Mouse (Mus musculus) lung, postnatal 0 days (tissue): ENCODE data around the gene Gast. TPM values are rescaled to one million over a fixed set of nuclear protein-coding genes. Genes with fewer than 3 reads are reported as not detected.
"Not testable (repeated sequence)": the region's sequence is repeated elsewhere in the genome, so short reads cannot be mapped to it uniquely, and the experiment has no call there.

ENCODE experiments used
- ATAC-seq: fragments of 200-750 bp; cut with Nextera tagmentation; 2 replicates; pipeline ENCODE4 v1.8.0; 2017; ENCODE audit warnings: moderate library complexity
- DNase-seq: peaks from one replicate; pipeline ENCODE4 v3.0.0-alpha.2; 2016; ENCODE audit warnings: low spot score
- H3K27ac ChIP-seq: fragments of 300-500 bp; sonication (generic); 2 replicates; pipeline ENCODE4 v1.5.1; 2014; ENCODE audit warnings: antibody characterized with exemption, mild to moderate bottlenecking, low read length, mixed read lengths
- H3K27me3 ChIP-seq: fragments of 300-500 bp; sonication (generic); replicated peaks from 2 replicates; pipeline ENCODE4 v1.6.1; 2014; ENCODE audit warnings: low read length, mixed read lengths; ENCODE audit not compliant: insufficient read depth
- H3K36me3 ChIP-seq: fragments of 300-500 bp; sonication (generic); 2 replicates; pipeline ENCODE4 v1.6.1; 2014; ENCODE audit warnings: low read length, mixed read lengths; ENCODE audit not compliant: insufficient read depth
- H3K4me1 ChIP-seq: fragments of 300-500 bp; sonication (generic); 2 replicates; pipeline ENCODE4 v1.6.1; 2014; ENCODE audit warnings: antibody characterized with exemption, low read depth, low read length, mixed read lengths; ENCODE audit not compliant: insufficient read depth
- H3K4me2 ChIP-seq: fragments of 300-500 bp; sonication (generic); replicated peaks from 2 replicates; pipeline ENCODE4 v1.6.1; 2014; ENCODE audit warnings: low read depth, mild to moderate bottlenecking, low read length, moderate library complexity, mixed read lengths
- H3K4me3 ChIP-seq: fragments of 300-500 bp; sonication (generic); 2 replicates; pipeline ENCODE4 v1.5.1; 2014; ENCODE audit warnings: low read depth, low read length
- H3K9ac ChIP-seq: fragments of 300-500 bp; sonication (generic); replicated peaks from 2 replicates; pipeline ENCODE4 v1.6.1; 2014; ENCODE audit warnings: low read depth, mild to moderate bottlenecking
- H3K9me3 ChIP-seq: fragments of 300-500 bp; sonication (generic); 2 replicates; pipeline ENCODE4 v1.6.1; 2016; ENCODE audit warnings: low read length, mixed read lengths
- CTCF ChIP-seq: IDR thresholded peaks from 2 replicates; pipeline ENCODE4 v1.5.1; 2016; ENCODE audit warnings: antibody characterized with exemption, mild to moderate bottlenecking
- EP300 ChIP-seq: IDR thresholded peaks from 2 replicates; pipeline ENCODE4 v1.6.1; 2016; ENCODE audit warnings: antibody characterized with exemption, mild to moderate bottlenecking, control low read depth
- WGBS: fragments of 180-500 bp; shearing (Covaris S2); extraction: QIAGEN DNeasy Blood & Tissue Kit; methylation state at CpG from one replicate; pipeline ENCODE4 v1.1.7; 2014; 5-methylcytosine and 5-hydroxymethylcytosine counted together
- polyA plus RNA-seq: library from polyadenylated mRNA; unstranded; fragments of >200 nt; fragmentation: Nextera tagmentation; extraction: Ambion mirVana; gene quantifications from 2 replicates; pipeline ENCODE4 v1.2.1, GENCODE M21; 2015

Gene Gast
- polyA plus RNA-seq, 1 experiment from 2014 or later: not detected

- TF ChIP-seq EP300 (no peak), CTCF (0 out of 2 replicates have a peak, but pooled peaks have one; percentile 14)
- Histone ChIP-seq H3K27me3 (peaks cover 9% of the 10 kb centered on the region; the same call in 1 of the 2 replicates), H3K27ac (peak within 1 kb of the TSS; percentile 6; the same call in 1 of the 2 replicates), H3K4me3 (peak within 1 kb of the TSS; percentile 65), H3K4me2 (peak within 1 kb of the TSS; percentile 99), H3K36me3 (no peaks in the 10 kb centered on the region), H3K4me1 (no peaks in the 10 kb centered on the region), H3K9ac (peak within 1 kb of the TSS; percentile 48), H3K9me3 (no peaks in the 10 kb centered on the region)
- DNase-seq (peak; percentile 76), ATAC-seq (peak; percentile 75)
- WGBS: 4% methylated on average over 49 of the region's 49 CpGs
These were observed 22.0 kb downstream of the Gast start, which contains the start of gene Hap1 for GRCm38 (mm10) chr11:100355972-100356818. Gene Hap1, minus strand, starts transcription at chr11:100356128.

GRCm38 (mm10) chr11:100356819-100357211, 22.6 kb downstream of the Gast start:
- DNase-seq (no peak), ATAC-seq (no peak)
- Histone ChIP-seq H3K4me3 (peak overlapping the region; percentile 65; the same call in 1 of the 2 replicates), H3K9me3 (no peaks in the 10 kb centered on the region), H3K4me2 (peak overlapping the region; percentile 99), H3K9ac (no peak overlapping the region), H3K27me3 (peaks cover 9% of the 10 kb centered on the region; the same call in 1 of the 2 replicates), H3K4me1 (no peaks in the 10 kb centered on the region), H3K27ac (no peak overlapping the region), H3K36me3 (no peaks in the 10 kb centered on the region)
- no peak for TF ChIP-seq EP300
- TF ChIP-seq CTCF: no peak
- 14% methylated on average over 9 of the region's 9 CpGs for WGBS

DNA sequence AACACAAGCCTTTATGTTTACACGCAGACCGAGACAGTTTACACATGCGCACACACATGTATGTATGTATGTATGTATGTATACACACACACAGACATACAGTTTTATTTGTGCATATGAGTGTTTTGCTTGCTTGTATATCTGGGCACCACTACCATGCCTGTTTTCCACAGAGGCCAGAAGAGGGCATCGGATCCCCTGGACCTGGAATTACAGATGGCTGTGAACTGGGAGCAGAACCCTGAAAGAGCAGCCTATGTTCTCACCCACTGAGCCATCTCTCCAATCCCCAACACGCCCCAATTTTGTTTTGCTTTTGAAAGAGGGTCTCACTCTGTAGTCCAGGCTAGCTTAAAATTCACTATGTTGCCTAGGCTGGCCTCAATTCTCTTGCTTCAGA, 23.2 kb downstream of the Gast start:
- DNase-seq: no peak
- Histone ChIP-seq H3K36me3 (no peaks in the 10 kb centered on the region), H3K9ac (no peak overlapping the region), H3K4me3 (no peak overlapping the region), H3K27me3 (peaks cover 9% of the 10 kb centered on the region; the same call in 1 of the 2 replicates), H3K4me2 (no peak overlapping the region), H3K9me3 (no peaks in the 10 kb centered on the region), H3K27ac (no peak overlapping the region), H3K4me1 (no peaks in the 10 kb centered on the region)
- no peak for ATAC-seq
- TF ChIP-seq CTCF (peak; percentile 38), EP300 (no peak)
- 50% methylated on average over 5 of the region's 5 CpGs for WGBS

DNA sequence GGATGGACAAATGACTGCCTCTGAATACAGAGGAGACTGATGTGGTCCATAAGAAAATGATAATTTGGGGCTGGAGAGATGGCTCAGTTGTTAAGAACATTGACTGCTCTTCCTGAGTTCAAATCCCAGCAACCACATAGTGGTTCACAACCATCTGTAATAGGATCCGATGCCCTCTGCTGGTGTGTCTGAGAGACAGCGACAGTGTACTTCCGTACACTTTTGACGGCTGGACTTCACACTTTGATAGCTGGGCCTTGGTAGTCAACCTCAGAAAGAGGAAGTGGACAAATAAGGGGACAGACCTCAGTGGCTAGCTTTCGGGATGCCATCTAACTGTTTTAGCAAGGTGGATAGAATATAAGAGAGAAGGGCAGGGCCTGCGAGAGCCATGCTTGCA, 26.0 kb downstream of the Gast start:
- Histone ChIP-seq H3K4me1 (no peaks in the 10 kb centered on the region), H3K9ac (no peak overlapping the region), H3K36me3 (no peaks in the 10 kb centered on the region), H3K4me2 (no peak overlapping the region), H3K27ac (no peak overlapping the region), H3K4me3 (no peak overlapping the region), H3K27me3 (0 out of 2 replicates have a peak, but pooled peaks cover 9% of the 10 kb centered on the region), H3K9me3 (no peaks in the 10 kb centered on the region)
- TF ChIP-seq EP300 (no peak), CTCF (peak; percentile 26)
- DNase-seq (no peak), ATAC-seq (no peak)
- WGBS: 68% methylated on average over 6 of the region's 6 CpGs

GRCm38 (mm10) chr11:100361059-100361458, 26.9 kb downstream of the Gast start:
- H3K27me3 ChIP-seq, ATAC-seq, H3K4me2 ChIP-seq, H3K4me3 ChIP-seq, H3K36me3 ChIP-seq, H3K4me1 ChIP-seq, H3K27ac ChIP-seq, H3K9me3 ChIP-seq, H3K9ac ChIP-seq, DNase-seq: not testable (repeated sequence)
- WGBS: no CpG with 5 or more reads among the region's 13 CpGs

DNA sequence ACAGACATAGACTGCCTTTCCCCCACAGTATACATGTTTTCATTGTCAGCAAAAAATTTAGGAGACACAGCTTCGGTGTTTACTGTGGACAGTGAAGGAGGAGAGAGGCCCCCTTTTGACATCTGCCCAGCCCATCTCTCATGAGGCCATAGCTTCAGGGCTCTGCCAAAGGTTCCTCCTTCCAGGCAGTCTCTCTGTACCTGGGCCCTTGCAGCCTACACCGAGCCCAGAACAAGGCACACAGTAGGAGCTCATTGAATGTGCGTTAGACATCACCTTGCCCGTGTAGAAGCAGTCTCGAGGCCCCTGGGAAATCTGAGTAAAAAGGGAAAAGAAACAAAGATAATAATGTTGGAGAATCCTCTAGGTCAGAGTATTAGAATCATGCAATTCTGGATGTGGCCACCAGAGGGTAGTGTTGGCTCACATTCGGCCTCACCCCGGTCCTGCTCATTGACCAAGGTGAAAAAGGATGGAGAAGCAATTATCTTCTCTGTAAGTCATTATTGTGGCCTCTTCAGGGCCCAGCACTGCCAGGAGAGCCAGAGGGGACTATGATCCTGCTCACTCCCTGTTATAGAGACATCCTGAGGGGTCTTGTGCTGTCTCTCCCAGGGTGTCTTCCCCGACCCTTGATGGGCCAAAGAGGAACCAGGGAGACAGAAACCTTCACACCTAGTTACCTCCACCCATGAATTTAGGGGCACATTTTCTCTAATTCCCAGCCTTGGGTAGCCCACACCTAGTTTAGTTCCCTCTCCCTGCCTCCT, 28.2 kb downstream of the Gast start:
- Histone ChIP-seq H3K4me1 (no peaks in the 10 kb centered on the region), H3K27ac (no peak overlapping the region), H3K4me3 (no peak overlapping the region), H3K4me2 (no peak overlapping the region), H3K9ac (no peak overlapping the region), H3K9me3 (no peaks in the 10 kb centered on the region), H3K27me3 (0 out of 2 replicates have a peak, but pooled peaks cover 5% of the 10 kb centered on the region), H3K36me3 (no peaks in the 10 kb centered on the region)
- ATAC-seq: peak; percentile 39; the same call in 1 of the 2 replicates
- WGBS: 11% methylated on average over 8 of the region's 8 CpGs
- TF ChIP-seq CTCF (peak; percentile 92), EP300 (no peak)
- DNase-seq: peak; percentile 75
